Mouse (Mus musculus) CD4-positive helper T cell, adult 2 months (primary cell): ENCODE data around the gene 1700021F05Rik.

Source experiments
- DNase-seq: peaks from one replicate; pipeline ENCODE4 v3.0.0-alpha.2; 2012; ENCODE audit warnings: low read depth, missing footprints, low spot score

1700021F05Rik gene

DNA sequence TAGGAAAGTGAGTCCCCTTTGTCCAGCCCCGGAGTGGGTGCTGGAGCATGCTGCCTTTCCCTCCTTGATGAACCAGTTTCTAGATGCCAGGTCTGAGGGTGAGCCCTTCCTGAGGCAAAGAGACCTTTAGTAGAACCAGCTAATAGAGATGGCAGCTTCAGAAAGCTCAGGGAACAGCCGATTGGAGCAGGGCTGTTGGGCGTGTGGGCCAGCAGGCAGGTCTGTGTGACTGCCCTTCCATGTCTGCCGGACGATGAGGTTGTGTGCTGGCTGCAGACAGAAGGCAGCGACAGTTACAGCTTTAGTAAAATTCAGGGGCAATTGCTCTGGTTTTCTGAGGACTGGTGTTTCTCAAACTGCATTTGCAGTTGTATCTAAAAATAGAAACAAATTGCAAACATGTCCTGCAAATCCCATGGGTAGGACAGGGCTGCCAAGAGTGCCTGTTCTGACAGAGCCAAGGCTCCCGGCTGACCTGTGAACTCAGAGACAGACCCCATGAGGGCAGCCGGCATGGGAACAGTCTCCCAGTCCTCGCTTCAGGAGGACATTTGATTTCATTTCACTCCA lies 57.3 kb downstream of the 1700021F05Rik start:
- no peak for DNase-seq

DNA sequence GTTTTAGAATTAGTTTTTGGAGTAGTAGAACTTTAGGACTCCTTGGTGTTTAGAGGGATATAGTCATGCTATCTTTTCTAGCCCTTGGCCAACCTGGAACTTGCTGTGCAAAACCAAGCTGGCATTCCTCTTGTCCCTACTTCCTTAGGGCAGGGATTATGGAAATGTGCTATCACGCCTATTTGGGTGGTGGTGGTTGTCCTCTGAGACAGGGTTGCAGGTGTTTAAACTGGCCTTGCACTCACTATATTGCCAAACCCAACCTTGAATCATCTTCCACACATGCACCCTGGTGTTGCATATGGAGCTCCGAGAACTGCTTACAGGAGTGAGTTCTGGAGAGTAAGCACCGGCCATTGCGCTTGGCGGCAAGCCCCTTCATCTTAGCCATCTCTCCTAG lies 58.8 kb downstream of the 1700021F05Rik start:
- DNase-seq, result no peak

DNA sequence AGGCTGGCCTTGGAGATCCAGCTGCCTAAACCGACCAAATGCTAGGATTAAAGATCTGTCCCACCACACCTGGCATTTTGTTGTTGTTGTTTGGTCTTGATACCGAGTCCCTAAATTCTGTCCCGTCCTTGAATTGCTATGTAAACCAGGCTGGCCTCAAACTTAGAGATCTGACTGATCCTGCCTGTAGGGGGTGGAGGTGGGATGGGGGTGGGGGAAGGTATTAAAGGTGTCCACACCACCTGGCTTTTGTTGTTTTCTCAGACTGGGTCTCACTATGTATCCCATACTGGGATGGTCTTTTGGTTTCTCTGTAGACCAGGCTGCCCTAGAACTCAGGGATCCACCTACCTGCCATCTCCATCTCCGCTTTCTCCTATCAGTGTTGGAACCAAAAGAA lies 59.6 kb downstream of the 1700021F05Rik start:
- DNase-seq, result no peak

DNA sequence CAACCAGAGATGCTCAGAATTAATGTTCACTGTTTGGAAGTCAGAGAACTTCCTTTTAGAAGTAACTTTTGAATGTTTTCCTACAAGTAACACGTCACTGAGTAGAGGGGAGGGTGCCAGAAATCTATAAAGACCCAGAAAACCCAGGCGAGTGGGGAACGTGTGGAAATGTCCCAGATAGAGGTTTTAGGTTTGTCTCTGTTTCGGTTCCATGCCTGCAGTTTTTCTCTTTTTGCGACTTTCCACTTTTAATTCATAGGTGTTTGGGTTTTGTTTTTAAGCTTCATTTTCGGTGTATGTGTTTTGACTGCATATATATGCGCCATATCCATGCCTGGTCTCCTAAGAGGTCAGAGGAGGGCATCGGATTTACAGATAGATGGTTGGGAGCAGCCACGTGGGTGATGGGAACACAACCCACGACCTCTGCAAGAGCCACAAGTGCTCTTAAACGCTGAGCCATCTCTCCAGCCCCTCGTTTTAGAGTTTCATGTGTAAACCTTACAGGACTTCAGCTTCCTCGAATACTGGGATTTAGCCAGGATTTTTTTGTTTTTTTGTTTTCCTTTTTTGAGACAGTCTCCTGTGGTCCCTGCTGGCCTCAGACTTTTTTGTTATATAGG lies 60.5 kb downstream of the 1700021F05Rik start:
- DNase-seq, result no peak

DNA sequence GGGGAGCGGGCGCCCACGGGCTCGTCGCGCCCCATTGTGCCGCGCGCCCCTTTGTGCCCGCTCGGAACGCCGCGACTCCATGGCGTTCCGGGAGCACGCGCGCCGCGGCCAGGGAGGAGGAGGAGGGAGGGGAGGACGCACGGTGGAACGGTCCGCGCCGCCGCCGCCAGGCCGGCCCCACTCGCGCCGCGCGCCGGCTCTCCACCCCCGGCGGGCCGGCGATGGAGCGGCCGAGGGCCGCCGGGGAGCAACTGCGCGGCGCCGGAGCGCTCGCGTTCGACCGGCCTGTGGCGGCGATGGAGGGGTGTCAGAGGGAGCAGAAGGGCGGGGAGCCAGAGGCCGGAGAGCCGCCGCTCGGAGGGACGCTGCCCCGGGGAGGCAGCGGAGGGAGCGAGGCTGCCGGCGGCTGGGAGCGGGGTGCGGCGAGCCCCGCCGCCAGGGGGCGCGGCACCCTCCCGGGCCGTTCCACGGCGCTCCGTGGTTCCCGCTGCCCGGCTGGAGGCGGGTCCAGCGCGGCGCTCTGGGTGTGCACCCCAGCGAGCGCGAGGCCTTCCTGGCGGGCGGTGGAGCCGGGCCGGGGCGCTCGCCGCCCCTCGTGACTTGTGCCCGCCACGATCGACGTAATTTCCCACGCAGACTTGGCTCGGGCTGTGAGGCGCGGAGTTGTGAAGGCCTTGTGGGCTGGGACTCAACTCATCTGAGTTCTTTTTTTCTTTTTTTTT lies 61.2 kb downstream of the 1700021F05Rik start:
- DNase-seq, result peak; percentile 93

DNA sequence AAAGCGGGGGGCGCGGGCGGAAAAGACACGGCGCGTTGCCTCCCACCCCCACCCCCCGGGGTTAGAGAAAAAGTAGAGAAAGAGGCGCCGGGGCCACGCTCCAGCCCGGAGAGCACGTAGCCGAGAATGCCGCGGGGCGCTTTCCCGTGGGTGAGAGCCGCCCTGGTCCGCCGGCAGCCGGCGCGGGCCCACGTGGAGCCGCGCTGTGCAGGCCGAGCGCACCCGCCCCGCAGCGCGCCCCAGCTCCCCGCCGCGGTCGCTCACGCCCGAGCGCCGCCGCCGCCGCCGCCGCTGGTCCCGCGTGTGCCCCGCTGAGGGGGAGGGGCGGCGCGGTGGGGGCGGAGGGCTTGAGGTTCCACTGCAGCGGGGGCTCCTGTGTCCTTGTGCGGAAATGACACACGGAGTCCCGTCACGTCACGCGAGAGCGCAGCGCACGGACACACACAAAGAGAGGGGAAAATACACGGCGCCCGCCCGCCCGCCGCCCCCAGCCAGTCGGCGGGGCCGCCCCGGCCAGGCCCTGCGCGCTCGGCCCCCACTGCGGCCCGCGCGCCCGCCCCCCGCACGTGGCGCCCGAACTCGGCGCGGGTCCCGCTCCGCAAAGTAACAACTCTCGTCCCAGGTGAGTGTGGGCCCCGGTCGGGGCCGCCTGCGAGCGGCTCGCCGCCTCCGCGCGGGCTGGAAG lies 61.9 kb downstream of the 1700021F05Rik start, which contains the start of gene Bend3:
TSS of gene Bend3 (plus strand) at position 81 of the 685 bp plus-strand sequence.
- peak; percentile 71 for DNase-seq

DNA sequence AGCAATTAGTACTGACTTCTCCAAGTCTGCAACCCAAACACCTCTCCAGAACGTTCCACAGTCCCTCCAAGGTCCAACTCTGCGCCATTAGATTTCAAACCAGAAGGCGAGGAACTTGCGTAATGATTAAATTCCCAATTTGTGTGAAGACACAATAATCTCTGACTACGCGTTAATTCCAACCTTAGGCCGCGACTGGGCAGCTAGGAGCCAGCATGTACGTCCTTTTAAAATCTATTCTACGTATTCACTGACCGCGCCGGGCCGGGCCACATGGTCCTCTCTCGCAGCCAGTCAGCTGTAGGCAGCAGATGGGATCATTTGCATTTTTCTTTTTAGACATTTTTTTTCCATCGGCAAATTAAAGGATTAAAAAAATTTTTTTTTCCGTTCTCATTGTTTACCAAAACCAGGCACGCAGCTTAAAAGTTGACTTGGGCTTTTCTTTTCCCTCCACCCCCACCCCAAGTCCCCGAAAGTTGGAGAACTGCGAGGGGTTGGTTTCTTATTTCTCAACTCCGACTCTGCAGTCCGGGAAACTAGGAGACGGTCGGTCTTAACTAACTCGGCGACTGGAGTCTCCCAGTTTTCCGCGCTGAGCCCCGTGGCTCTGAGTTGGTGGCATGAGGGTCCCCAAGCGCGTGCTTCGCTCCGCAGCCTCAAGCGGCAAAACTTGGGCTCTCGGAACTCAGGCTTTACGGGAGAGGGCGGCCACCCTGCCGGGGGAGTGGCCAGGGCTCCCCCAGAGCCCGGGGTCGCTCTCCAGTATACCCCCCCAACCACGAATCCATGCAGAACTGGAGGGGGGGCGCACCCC lies 62.7 kb downstream of the 1700021F05Rik start:
- peak; percentile 33 for DNase-seq

DNA sequence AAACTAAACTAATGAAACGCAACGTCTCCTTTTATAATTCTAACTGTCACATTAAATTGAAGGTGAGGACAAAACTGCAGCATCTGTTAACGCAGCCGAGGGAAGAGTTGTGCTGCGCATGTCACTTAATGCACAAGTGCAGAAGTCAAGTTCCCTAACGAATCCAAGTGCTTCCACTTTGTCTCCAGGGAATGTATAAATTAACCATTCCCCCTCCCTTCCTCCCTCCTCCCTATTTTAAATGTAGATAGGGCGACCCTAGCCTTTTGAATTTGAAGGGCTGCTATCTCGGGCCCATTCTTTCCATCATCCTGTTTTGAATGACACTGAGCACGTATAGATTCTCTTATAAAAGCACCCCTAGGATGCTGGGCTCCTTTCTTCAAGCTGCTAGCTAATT lies 63.3 kb downstream of the 1700021F05Rik start:
- DNase-seq, result no peak

DNA sequence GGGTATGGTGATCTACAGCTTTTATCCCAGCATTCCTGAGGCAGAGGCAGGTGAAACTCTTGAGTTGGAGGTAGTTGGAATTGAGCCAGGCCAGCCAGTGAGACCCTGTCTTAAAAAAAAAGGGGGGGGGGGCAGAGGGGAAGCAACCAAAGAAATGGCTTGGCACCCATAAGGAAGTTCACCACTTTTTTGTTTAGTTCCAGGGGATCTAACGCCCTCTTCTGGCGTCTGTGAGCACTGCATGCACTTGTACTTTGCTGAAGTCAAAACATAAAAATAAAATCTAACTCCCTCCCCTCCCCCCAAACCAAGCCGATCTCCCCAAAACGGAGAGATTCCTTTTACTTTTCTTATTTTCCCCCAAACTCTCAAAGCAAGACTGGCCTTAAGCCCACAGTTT lies 65.4 kb downstream of the 1700021F05Rik start:
- peak; percentile 45 for DNase-seq
